Mouse (Mus musculus) layer of hippocampus, adult 18-20 months (tissue): Measurements from ENCODE around the gene Maats1. TPM values are rescaled to one million over a fixed set of nuclear protein-coding genes. Genes with fewer than 3 reads are reported as not detected.
"Not testable (repeated sequence)": the region's sequence is repeated elsewhere in the genome, so short reads cannot be mapped to it uniquely, and the experiment has no call there.

Source experiments
- DNase-seq, 2 experiments: peaks; one replicate each; pipeline ENCODE4 v3.0.0; 2022; ENCODE audit warnings: low spot score in 2 of 2
- total RNA-seq, 2 experiments: library from RNA; stranded (reverse); gene quantifications; 2 replicates each; pipeline ENCODE4 v1.2.3; 2021

Maats1 gene
- total RNA-seq, 2 experiments from 2014 or later = 1.1 to 1.5 TPM

DNA sequence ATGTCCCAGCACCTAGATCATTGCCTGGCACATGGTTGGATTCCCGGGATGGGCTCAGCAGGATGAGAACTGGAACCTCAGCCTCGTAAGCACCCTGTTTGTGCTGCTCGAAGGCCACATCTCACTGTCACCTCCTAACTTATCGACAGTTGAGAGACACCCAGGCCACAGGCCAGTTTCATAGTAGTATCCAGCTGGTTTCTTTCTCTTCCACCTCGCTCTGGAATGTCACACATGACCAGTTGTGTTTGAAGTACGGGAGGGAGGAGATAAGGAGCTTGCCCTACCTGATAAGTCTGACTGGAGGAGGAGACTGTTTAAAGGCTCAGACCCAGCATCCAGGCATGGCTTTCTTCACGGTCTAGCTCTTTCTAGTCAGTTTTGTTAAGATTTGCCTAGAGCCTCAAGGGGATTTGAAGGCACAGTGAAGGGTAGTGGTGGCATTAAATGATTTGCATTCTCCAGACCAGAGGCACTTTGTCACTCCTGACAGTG is 8.5 kb upstream of the Maats1 start:
- DNase-seq = no peak

DNA sequence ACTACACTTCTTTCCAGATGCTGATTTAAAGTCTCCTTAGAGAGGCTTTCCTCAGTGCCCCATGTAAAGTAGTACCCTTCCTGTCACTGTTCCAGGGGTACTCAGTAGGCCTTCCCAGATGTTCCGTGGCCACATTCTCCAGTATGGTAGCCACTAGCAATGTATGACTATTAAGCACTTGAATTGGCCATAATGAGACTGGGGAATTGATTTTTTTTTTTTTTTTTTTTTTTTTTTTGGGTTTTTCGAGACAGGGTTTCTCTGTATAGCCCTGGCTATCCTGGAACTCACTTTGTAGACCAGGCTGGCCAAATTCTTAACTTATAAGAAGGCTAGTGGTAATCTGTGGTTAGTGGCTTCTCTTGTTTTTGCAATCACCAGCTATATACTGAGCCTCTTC is 7.9 kb upstream of the Maats1 start:
- DNase-seq = no peak

DNA sequence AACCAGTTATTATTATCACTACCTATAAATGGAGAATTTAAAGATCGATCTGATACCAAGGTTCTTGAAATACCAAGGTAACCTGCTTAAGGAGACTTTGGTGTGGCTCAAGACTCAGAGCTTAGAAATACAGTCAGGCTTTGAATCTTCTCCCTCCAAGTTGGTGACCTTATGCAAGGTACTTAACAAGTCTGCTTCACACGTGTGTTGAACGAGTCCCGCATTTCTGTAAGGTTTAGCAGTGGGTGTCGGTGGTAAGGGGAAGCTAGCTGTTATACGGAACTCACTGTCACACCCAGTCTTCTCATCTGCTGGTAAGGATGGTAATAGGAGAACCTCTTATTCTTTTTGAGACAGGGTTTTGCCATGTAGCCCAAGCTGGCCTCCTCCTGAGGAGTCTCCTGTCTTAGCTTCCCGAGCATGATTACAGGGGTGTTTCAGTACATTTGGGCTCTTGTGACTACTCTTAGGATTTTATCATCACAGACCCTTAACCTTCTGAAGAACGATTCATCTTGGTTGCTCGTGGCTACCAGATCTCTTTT is 6.3 kb upstream of the Maats1 start:
- DNase-seq = no peak

DNA sequence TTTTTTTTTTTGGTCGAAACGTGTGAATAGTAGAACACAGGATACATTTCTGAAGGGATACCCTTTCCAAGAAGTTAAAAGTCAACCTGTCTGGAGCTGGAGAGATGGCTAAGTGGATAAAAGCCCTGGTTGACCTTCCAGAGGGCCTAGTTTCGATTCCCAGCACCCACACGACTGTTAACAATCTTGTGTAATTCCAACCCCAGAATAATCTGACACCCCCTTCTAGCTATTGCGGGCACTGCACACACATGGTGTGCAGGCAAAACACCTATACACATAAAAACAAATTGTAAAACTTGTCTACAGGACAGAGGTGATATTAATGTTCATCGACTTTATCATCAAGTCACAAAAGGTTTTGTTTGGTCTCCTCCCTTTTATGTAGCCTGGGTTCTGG is 5.6 kb upstream of the Maats1 start:
- no peak for DNase-seq

DNA sequence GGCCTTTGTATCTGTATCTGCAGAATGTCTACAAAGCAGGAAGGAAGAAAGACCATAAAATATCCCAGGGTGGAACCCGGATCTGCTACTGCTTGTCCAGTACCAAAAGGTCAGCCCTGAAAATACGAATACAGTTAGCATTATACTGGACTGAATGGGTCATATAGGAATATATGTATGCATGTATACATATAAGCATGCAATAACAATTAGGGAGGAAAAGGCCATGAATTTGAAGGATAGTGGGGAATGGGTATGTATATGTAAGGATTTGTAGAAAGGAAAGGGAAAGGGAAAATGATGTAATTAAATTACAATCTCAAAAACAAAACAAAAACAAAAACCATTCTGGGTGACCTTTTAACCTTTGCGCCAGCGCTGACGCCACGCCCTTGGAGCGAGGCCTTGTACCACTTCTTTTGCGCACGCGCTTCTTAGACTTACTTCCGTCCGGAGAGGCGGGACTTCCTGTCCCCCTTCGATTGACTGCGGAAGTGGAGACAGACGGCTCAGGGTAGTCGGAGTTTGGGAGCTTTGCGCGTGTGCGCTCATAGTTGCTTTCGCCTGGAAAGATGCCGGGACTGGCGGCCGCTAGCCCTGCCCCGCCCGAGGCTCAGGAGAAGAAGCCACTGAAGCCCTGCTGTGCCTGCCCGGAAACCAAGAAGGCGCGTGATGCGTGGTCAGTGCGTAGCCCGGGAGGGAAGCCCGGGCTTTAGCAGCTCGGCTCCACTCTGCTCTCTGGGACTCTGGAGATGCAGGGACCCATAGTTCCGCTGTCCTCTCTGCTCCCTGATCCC is 4.8 kb upstream of the Maats1 start, which contains the start of the genes Cox17 and Gm21987:
Gene Cox17 (plus strand): TSS at position 463 of the 797 bp plus-strand sequence.
Gene Gm21987 (plus strand): TSS at position 512 of the 797 bp plus-strand sequence.
- peak; percentile 90 to 96 for DNase-seq

DNA sequence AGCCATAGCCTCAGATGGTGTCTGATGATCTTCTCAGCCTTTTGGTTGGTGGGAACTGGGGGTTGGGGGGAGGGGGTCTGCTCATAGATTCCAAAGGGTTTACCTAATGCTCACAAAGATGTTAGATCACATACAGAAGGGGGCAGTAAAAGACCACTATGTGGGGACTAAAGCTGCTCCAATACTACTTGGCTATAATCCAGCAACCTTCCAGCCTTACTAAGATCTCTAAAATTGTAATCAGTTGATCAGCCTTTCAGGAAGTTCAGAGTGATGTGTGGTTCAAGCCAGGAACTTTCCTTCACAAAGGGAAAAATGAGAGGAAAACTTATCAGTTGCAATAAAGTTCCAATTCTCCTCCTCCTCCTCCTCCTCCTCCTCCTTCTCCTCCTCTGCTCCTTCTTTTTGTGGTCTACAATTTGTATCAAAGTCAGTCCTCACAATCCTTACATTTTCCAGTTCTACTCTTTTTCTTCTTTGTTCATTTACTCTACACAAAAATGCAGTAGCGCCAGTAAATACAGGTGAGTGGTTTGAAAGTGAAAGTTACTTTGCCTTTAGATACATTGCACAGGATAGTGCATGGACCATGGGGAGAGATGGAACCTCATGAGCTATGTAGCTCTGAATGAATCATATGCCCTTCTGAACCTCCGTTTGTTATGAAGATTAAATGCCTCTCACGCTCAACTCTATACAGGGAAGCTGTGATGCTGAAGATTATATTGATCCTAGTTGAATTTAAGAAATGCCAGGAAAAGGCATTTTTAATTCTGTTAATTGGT is 3.2 kb upstream of the Maats1 start:
- DNase-seq = no peak

DNA sequence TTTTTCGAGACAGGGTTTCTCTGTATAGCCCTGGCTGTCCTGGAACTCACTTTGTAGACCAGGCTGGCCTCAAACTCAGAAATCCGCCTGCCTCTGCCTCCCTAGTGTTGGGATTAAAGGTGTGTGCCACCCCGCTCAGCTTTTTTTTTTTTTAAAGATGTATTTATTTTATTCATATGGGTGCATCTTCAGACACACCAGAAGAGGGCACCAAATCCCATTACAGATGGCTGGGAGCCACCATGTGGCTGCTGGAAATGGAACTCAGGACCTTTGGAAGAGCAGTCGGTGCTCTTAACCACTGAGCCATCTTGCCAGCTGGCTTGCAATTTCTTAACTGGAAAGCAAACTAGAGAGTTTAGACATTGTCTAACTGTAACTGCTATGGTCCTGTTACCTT is 3.9 kb downstream of the Maats1 start:
- DNase-seq = not testable (repeated sequence)

DNA sequence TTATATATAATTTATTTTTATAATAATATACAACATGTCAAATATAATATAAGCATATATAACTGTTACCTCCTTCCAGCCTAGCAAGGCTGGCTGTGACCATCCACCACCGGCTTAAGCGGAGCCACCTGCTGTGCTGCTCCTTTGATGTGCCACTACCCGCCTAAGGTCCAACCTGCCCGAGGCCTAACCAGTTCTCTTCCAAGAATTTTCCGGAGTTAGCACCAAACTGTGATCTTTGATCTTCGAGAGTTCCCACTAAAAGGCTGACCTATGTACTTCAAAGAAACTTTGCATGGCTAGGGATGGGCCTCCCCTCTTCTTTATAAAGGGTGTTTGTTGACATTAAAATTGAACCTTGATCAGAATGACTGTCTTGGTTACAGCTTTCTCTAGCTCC is 7.5 kb downstream of the Maats1 start:
- no peak for DNase-seq

DNA sequence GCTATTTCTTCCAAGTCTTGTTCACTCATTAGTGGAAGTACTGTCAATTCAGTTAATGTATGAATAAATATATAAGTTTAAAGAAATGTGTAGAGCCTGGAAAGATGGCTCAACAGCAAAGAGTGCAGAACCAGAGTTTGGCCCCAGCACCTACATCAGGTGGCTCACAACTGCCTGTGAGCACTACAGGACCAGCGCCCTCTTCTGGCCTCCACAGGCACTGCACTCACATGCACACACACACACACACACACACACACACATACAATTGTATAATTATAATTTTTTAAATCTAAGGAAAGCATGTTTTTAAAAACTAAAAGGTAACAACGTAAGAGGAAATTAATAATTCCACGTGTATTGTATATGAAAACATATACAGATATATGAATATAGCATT is 12.6 kb downstream of the Maats1 start:
- no peak for DNase-seq

DNA sequence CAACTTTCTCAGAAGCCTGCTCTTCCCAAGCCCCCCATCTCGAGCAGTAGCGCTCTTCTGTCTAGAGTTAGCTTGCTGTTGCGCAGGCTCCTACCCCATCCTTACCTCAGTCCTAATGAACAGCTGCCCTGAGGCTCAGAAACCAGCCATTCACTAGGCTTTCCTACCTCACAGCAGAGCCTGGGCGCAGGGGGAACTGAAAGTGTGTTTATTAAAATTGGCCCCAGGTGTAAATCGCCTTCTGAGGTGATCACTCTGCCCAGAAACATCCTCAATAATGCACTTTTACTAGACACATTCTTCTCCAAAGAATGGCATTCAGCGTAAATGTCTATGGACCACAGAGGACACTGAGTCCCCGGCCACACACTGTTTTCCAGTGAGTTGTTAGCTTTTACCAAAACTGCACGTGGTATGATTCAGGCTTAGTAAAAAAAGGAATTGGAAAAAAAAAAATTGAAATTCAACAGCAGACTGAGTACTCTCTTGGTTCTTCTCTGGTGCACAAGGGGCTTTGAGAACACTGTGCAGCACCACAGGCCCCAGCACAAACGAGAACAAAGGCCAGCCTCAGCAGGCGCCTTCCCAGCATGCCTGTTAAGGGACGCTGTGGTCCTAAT is 15.1 kb downstream of the Maats1 start:
- DNase-seq = no peak

DNA sequence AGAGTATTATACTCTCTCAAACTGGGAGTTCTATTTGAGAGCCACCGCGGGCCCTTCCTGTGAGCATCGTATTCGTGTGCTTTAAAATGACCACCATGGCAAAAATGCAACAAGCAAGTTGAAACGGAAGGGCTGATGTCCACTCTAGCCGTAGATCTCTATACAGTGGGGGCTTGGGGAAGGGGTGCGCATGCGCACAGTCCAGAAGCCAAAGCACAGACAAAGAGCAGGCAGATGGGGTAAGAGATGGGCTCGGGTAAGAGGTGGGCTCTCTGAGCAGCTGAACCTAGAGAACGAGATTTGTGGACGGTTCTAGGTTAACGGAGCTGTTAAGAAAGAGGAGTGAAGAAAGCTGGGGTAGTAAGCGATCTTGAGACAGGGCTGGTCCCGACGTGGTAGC is 17.6 kb downstream of the Maats1 start:
- no peak for DNase-seq

DNA sequence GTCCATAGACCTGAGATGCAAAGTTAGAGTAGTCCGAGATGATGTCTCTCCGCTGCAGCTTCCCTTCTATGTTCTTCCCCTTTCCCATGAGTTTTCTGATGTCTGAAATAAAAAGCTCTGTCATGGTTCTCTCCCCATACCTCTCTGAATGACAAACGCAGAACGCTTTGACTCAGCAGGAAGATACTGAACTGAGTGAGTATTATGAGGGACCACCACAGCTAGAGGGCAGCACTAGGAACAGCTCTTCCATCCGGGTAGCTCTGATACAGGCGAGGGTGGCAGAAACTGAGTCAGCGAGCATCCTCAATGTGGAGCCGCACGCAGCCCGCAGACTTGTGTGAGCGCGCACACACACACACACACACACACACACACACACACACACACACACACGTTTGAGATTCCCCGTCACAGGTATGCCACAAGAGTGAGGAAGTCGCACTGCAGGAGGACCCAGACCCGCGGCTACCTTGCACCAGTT is 20.4 kb downstream of the Maats1 start:
- DNase-seq = peak; percentile 48 to 76

DNA sequence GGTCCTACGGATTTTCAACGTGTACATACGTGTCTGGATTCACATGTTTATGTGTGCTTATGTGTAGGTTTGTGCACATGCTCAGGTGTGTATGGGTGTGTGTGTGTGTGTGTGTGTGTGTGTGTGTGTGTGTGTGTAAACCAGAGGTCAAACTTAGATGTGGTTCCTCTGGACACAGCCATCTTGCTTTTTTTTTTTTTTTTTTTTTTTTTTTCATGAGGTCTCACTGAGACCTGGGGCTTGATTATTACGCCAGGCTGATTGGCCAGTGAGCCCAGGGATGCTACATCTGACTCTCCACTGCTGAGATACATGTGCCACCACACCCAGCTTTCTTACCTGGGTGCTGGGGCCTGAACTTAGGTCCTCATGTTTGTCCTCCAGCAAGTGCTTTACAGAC is 22.9 kb downstream of the Maats1 start:
- DNase-seq = no peak

DNA sequence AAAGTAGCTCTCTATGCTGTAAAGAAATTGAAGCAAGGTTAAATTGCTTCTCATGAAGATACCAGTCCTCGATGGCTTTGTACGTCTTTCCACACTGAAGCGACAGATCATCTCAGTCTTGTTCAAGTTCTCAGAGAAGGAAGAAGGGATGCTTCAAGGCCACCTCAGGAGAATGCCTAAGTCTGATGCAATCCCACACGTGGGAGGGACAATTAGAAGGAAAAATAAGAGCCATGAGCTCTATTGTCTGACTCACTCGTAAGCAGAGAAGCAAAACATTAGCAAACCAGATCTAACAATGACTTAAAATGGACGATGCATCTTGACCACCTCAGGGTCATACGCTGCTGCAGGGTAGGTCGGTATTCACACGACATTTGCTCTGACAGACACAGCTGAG is 23.5 kb downstream of the Maats1 start:
- DNase-seq = no peak

DNA sequence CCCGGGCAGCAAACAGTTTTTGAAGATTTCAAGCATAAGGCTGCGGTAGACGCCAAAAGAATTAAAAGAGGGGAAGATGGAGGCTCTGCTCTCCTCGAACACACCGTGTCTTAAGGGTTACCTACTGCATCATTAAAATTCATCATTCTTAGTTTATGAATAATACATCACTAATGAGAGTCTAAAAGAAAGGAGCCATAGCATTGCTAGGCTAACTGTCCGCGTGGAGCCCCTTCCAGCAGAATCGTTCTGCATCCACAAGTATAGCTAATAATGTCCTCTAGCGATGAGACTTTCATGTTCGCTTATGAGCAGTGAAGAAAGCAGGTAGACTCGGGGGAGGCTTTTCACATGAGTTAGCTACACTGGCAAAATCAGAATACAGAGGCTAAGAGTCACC is 33.7 kb downstream of the Maats1 start:
- DNase-seq = no peak

DNA sequence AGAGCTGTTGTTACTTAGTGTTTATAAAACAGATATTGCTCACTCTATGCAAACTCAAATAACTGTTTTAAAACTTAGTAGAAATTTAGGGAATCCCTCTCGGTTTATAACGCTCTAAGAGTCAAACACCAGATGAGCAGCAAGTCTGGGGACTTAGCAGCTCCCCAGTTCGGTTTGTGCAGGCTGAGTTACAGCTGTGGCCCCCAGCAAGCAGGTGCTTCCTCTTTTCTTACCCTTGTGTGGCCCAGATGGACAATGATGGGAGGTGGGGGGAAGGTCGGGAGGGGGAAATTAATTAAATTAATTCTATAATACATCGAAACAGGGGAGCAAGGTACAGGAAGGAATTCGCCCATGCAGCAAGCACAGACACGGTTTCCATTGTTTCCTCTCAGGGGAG is 34.3 kb downstream of the Maats1 start:
- no peak for DNase-seq

DNA sequence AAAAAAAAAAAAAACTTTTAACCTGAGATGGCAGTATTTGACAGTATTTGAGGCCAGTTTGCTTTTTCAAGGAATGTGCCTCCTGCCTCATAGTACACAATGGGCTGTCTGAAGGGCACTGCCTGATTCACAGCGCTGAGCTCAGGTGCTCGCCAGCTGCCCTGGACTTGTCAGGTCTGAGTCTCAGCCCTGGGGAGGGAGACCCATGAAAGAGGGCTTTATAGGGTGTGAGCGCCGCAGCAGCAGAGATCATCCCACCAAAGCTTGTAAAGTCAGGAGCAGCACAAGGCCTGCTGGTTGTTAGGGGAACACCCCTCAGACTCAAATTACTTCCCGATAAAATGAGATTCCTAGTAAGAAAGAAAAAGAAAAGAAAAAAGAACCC is 34.7 kb downstream of the Maats1 start:
- no peak for DNase-seq

DNA sequence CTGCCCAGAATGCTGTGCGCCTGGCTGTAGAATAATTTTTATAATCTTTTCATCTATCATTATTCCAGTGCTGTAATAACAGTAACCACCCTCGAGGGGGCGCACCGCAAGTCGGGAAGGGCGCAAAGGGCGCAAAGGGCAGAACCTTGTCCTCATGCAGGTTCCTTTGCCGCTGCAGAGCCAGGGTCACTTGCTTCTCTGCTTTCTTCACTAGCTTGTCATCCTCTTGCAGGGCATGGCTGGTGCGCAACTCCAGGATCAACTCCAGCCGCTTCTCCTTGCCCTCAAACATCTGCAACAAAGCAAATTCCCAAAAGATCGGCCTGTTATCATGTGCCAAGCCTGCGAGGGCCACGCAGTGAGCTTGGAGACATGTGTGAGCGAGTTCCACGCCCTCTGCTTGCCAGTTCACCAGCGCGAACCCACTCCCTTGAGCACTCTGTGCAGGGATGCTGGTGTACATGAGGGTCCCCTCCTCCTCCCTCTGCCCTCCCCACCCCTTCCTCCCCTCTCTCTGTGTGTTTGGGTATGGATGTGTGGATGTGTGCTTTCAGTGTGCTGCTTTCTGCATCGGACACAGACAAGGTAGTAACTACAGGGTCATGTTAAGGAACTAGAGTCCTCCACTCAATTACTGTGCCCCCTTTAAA is 35.2 kb downstream of the Maats1 start:
- DNase-seq = no peak

DNA sequence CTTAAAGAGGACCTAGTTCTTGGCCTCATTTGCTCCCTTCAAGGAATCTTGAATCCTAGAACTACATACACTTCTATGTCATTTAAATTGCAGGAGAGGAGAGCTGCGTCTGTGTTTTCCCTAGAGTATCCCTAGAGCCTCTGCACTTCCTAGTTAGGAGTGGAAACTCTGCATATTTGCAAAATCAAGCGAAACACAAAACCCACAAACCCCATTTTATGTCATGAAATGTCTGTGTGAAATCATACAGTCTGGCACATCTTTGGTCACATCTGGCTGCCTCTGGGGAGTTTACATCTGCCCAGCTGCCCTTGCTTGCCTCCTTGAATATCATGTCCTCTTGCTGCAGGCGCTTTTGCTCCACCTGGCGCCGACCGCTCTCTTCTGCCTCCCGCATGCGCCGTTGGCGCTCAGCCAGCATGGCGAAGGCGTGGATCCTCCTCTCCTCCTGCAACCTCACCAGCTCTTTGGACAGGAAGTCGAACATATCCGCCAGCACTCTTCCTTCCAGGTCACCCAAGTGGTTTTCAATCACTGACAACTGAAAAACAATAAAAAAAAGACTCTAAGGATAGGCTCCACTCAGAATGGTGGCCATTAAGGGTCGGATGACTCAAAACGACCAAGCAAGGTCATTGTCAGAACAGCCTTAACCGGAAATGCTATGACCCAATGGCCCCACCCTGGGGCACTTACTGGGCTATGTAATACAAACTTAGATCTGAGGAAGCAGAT is 37.3 kb downstream of the Maats1 start:
- no peak for DNase-seq

DNA sequence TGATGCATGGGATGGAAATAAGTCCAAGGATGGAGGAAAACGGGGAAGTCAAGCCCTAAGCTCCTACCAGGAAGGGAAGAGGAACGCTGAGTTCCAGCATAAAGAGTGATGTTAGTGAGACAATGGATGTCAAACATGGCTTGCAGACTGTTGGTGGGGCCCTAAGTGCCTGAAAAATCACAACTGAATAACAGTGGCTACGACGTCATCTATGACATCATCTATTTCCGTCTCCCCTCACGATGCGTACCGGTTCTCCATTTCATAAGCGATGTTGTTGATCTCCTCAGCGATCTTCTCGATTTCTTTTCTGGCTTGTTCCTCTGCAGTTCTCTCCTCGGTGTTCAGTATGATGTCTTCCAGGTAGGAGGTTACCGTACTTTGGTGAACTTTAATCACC is 39.6 kb downstream of the Maats1 start:
- no peak for DNase-seq
